Mouse (Mus musculus): Measurements from ENCODE around the gene Layn. TPM values are rescaled to one million over a fixed set of nuclear protein-coding genes. Genes with fewer than 3 reads are reported as not detected.

Gene Layn
- polyA plus RNA-seq, 1 experiment from 2014 or later = 5.4 TPM

GRCm38 (mm10) chr9:51060601-51061000 lies 16.3 kb downstream of the Layn start, which contains the start of gene Btg4:
Btg4 (plus strand) TSS chr9:51060901.
- ATAC-seq (ENCODE audit: insufficient read depth) = no peak
- no peak within 1 kb of the TSS for H3K4me2 ChIP-seq
- H3K4me3 ChIP-seq (ENCODE audit: low read depth, low read length) = no peak within 1 kb of the TSS
- no peaks in the 10 kb centered on the region for H3K4me1 ChIP-seq (ENCODE audit: insufficient read depth)
- no peaks in the 10 kb centered on the region for H3K9me3 ChIP-seq (ENCODE audit: low read depth, low read length)
- no peak within 1 kb of the TSS for H3K9ac ChIP-seq
- H3K36me3 ChIP-seq (ENCODE audit: insufficient read depth) = no peaks in the 10 kb centered on the region
- no peak for DNase-seq
- WGBS = 79% methylated on average over 2 of the region's 2 CpGs
- H3K27me3 ChIP-seq (ENCODE audit: insufficient read depth, low read length) = no peaks in the 10 kb centered on the region
- no peak within 1 kb of the TSS for H3K27ac ChIP-seq (ENCODE audit: low read depth)
- no peak for TF ChIP-seq CTCF (IDR thresholded peaks at IDR 0.05; ENCODE audit: low read depth)

- ATAC-seq (ENCODE audit: insufficient read depth) (no peak), DNase-seq (no peak)
- no peaks in the 10 kb centered on the region for H3K36me3 ChIP-seq (ENCODE audit: insufficient read depth)
- H3K27me3 ChIP-seq (ENCODE audit: insufficient read depth, low read length) = no peaks in the 10 kb centered on the region
- WGBS = 61% methylated on average over 4 of the region's 4 CpGs
- no peak overlapping the region for H3K27ac ChIP-seq (ENCODE audit: low read depth)
- H3K9ac ChIP-seq = no peak overlapping the region
- no peak for TF ChIP-seq CTCF (IDR thresholded peaks at IDR 0.05; ENCODE audit: low read depth)
- no peak overlapping the region for H3K4me3 ChIP-seq (ENCODE audit: low read depth, low read length)
- H3K4me1 ChIP-seq (ENCODE audit: insufficient read depth) = no peaks in the 10 kb centered on the region
- H3K9me3 ChIP-seq (ENCODE audit: low read depth, low read length) = no peaks in the 10 kb centered on the region
- H3K4me2 ChIP-seq = no peak overlapping the region
Measured at GRCm38 (mm10) chr9:51058951-51059521, 17.9 kb downstream of the Layn start.

- H3K27ac ChIP-seq (ENCODE audit: low read depth) = no peak overlapping the region
- no peaks in the 10 kb centered on the region for H3K4me1 ChIP-seq (ENCODE audit: insufficient read depth)
- 67% methylated on average over 3 of the region's 3 CpGs for WGBS
- H3K9ac ChIP-seq = no peak overlapping the region
- ATAC-seq (ENCODE audit: insufficient read depth) (no peak), DNase-seq (no peak)
- no peaks in the 10 kb centered on the region for H3K27me3 ChIP-seq (ENCODE audit: insufficient read depth, low read length)
- no peaks in the 10 kb centered on the region for H3K9me3 ChIP-seq (ENCODE audit: low read depth, low read length)
- TF ChIP-seq CTCF (IDR thresholded peaks at IDR 0.05; ENCODE audit: low read depth) = no peak
- H3K4me2 ChIP-seq = no peak overlapping the region
- no peaks in the 10 kb centered on the region for H3K36me3 ChIP-seq (ENCODE audit: insufficient read depth)
- H3K4me3 ChIP-seq (ENCODE audit: low read depth, low read length) = no peak overlapping the region
Measured at GRCm38 (mm10) chr9:51056360-51057324, 20.3 kb downstream of the Layn start.

DNA sequence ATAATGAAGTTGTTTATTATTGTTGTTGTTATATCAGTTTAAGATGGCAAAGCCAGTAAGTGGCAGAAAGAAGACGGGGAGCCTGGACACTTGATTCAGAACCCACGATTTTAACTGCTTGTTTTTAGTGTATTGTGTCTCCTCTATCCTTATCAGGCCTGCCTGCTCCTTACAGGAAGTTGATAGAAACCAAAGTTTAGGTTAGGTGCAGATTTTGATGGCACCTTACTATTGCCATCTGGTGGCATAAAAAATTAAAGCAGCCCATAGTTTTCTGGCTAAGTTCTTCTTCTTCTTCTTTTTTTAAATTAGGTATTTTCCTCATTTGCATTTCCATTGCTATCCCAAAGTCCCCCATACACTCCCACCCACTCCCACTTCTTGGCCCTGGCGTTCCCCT lies 24.7 kb downstream of the Layn start:
- H3K27ac ChIP-seq (ENCODE audit: low read depth) = no peak overlapping the region
- no peaks in the 10 kb centered on the region for H3K36me3 ChIP-seq (ENCODE audit: insufficient read depth)
- TF ChIP-seq CTCF (IDR thresholded peaks at IDR 0.05; ENCODE audit: low read depth) = peak; percentile 44
- no peaks in the 10 kb centered on the region for H3K27me3 ChIP-seq (ENCODE audit: insufficient read depth, low read length)
- no peak for ATAC-seq (ENCODE audit: insufficient read depth)
- H3K4me3 ChIP-seq (ENCODE audit: low read depth, low read length) = no peak overlapping the region
- H3K4me1 ChIP-seq (ENCODE audit: insufficient read depth) = no peaks in the 10 kb centered on the region
- H3K9me3 ChIP-seq (ENCODE audit: low read depth, low read length) = no peaks in the 10 kb centered on the region
- H3K9ac ChIP-seq = no peak overlapping the region
- DNase-seq = peak; percentile 58
- WGBS = 52% methylated on average over 3 of the region's 3 CpGs
- H3K4me2 ChIP-seq = no peak overlapping the region

GRCm38 (mm10) chr9:51042136-51042535 lies 34.8 kb downstream of the Layn start:
- H3K27ac ChIP-seq (ENCODE audit: low read depth) = no peak overlapping the region
- H3K9ac ChIP-seq = no peak overlapping the region
- H3K27me3 ChIP-seq (ENCODE audit: insufficient read depth, low read length) = no peaks in the 10 kb centered on the region
- ATAC-seq (ENCODE audit: insufficient read depth) (no peak), DNase-seq (no peak)
- no peaks in the 10 kb centered on the region for H3K36me3 ChIP-seq (ENCODE audit: insufficient read depth)
- H3K4me2 ChIP-seq = no peak overlapping the region
- TF ChIP-seq CTCF (IDR thresholded peaks at IDR 0.05; ENCODE audit: low read depth) = no peak
- H3K9me3 ChIP-seq (ENCODE audit: low read depth, low read length) = no peaks in the 10 kb centered on the region
- H3K4me3 ChIP-seq (ENCODE audit: low read depth, low read length) = no peak overlapping the region
- WGBS = 59% methylated on average over 6 of the region's 6 CpGs
- H3K4me1 ChIP-seq (ENCODE audit: insufficient read depth) = no peaks in the 10 kb centered on the region

GRCm38 (mm10) chr9:51041491-51041980 lies 35.4 kb downstream of the Layn start:
- Histone ChIP-seq H3K27ac (ENCODE audit: low read depth) (no peak overlapping the region), H3K4me1 (ENCODE audit: insufficient read depth) (no peaks in the 10 kb centered on the region), H3K4me3 (ENCODE audit: low read depth, low read length) (no peak overlapping the region), H3K9me3 (ENCODE audit: low read depth, low read length) (no peaks in the 10 kb centered on the region), H3K36me3 (ENCODE audit: insufficient read depth) (no peaks in the 10 kb centered on the region), H3K27me3 (ENCODE audit: insufficient read depth, low read length) (no peaks in the 10 kb centered on the region), H3K9ac (no peak overlapping the region), H3K4me2 (no peak overlapping the region)
- 85% methylated on average over 7 of the region's 7 CpGs for WGBS
- no peak for ATAC-seq (ENCODE audit: insufficient read depth)
- TF ChIP-seq CTCF (IDR thresholded peaks at IDR 0.05; ENCODE audit: low read depth) = no peak
- no peak for DNase-seq
